Mouse (Mus musculus) adrenal gland, postnatal 4 days (tissue): ENCODE data around the gene Rhbdd1. TPM values are rescaled to one million over a fixed set of nuclear protein-coding genes. Genes with fewer than 3 reads are reported as not detected.

ENCODE experiments used
- DNase-seq, 2 experiments: peaks; one replicate each; pipeline ENCODE4 v3.0.0; 2021 to 2022; ENCODE audit warnings: low spot score in 2 of 2, mixed read lengths in 2 of 2
- total RNA-seq, 2 experiments: library from RNA; stranded (reverse); gene quantifications; 2 replicates each; pipeline ENCODE4 v1.2.3; 2021

The Rhbdd1 gene
- total RNA-seq, 2 experiments from 2014 or later, result 24.2 to 24.3 TPM

- DNase-seq, result no peak
Measured at GRCm38 (mm10) chr1:82429061-82429460, 112.8 kb downstream of the Rhbdd1 start.

GRCm38 (mm10) chr1:82432919-82433648 lies 116.8 kb downstream of the Rhbdd1 start:
- DNase-seq, result peak; percentile 31 to 32

GRCm38 (mm10) chr1:82433649-82434005 lies 117.4 kb downstream of the Rhbdd1 start:
- DNase-seq, result no peak

GRCm38 (mm10) chr1:82437273-82437672 lies 121.0 kb downstream of the Rhbdd1 start:
- no peak for DNase-seq

- DNase-seq, result no peak
Measured at GRCm38 (mm10) chr1:82440123-82440522, 123.9 kb downstream of the Rhbdd1 start.

GRCm38 (mm10) chr1:82443517-82443916 lies 127.3 kb downstream of the Rhbdd1 start:
- no peak for DNase-seq

- DNase-seq, result no peak
Measured at GRCm38 (mm10) chr1:82446049-82446448, 129.8 kb downstream of the Rhbdd1 start.

- no peak for DNase-seq
Measured at GRCm38 (mm10) chr1:82449851-82450250, 133.6 kb downstream of the Rhbdd1 start.

- DNase-seq, result no peak
Measured at GRCm38 (mm10) chr1:82451927-82452651, 135.8 kb downstream of the Rhbdd1 start.

- no peak for DNase-seq
Measured at GRCm38 (mm10) chr1:82454031-82454430, 137.8 kb downstream of the Rhbdd1 start.

GRCm38 (mm10) chr1:82459350-82459749 lies 143.1 kb downstream of the Rhbdd1 start:
- DNase-seq, result no peak

GRCm38 (mm10) chr1:82459926-82460325 lies 143.7 kb downstream of the Rhbdd1 start:
- no peak for DNase-seq

- no peak for DNase-seq
Measured at GRCm38 (mm10) chr1:82461041-82461440, 144.8 kb downstream of the Rhbdd1 start.

- DNase-seq, result no peak
Measured at GRCm38 (mm10) chr1:82465321-82465853, 149.1 kb downstream of the Rhbdd1 start.

GRCm38 (mm10) chr1:82468872-82469271 lies 152.6 kb downstream of the Rhbdd1 start:
- no peak for DNase-seq

- no peak for DNase-seq
Measured at GRCm38 (mm10) chr1:82470516-82471225, 154.4 kb downstream of the Rhbdd1 start.

GRCm38 (mm10) chr1:82473467-82473866 lies 157.2 kb downstream of the Rhbdd1 start:
- DNase-seq, result no peak

- no peak for DNase-seq
Measured at GRCm38 (mm10) chr1:82474461-82474961, 158.3 kb downstream of the Rhbdd1 start.

GRCm38 (mm10) chr1:82475254-82475653 lies 159.0 kb downstream of the Rhbdd1 start:
- DNase-seq, result no peak

GRCm38 (mm10) chr1:82475821-82476220 lies 159.6 kb downstream of the Rhbdd1 start:
- DNase-seq, result no peak

- DNase-seq, result no peak
Measured at GRCm38 (mm10) chr1:82476256-82476655, 160.0 kb downstream of the Rhbdd1 start.

GRCm38 (mm10) chr1:82476746-82477145 lies 160.5 kb downstream of the Rhbdd1 start:
- DNase-seq, result no peak
